In genomic region chr13:13536555-13536954, GRCm38 (mm10) we compare ENCODE assay signal across 26 mouse cellular contexts. TPM values are rescaled to one million over a fixed set of nuclear protein-coding genes. Genes with fewer than 3 reads are reported as not detected.
DNase-seq lines count a peak whose midpoint lies in the region; ATAC-seq and TF ChIP-seq lines count a peak whose summit lies in the region.
"Had no signal": no experiment of that assay in that cellular context is flagged by ENCODE, and none has a peak within 500 bp of the region (broad histone marks: within the 10 kb centered on the region; RNA-seq: fewer than 3 reads in every experiment).

No protein-coding gene starts in this region.

- H3K36me3 ChIP-seq in kidney, embryonic 15.5 days = no peaks in the 10 kb centered on the region
- H3K36me3 ChIP-seq: embryonic facial prominence, embryonic 13.5 days; embryonic facial prominence, embryonic 15.5 days; forebrain, embryonic 10.5 days; forebrain, embryonic 12.5 days; G1E had no signal

- no peaks in the 10 kb centered on the region for H3K9me3 ChIP-seq in kidney, embryonic 15.5 days (replicated peaks)
- H3K9me3 ChIP-seq: embryonic facial prominence, embryonic 13.5 days; embryonic facial prominence, embryonic 15.5 days; forebrain, embryonic 12.5 days; G1E had no signal

- TF ChIP-seq POLR2A in bone marrow macrophage, adult 2 months (IDR thresholded peaks at IDR 0.05; ENCODE audit: borderline replicate concordance, low read depth, low read length) = no peak

- 0 out of 2 replicates have a peak overlapping the region, but pooled peaks have one; percentile 9 for H3K27ac ChIP-seq in kidney, embryonic 15.5 days
- peak overlapping the region; percentile 62; the same call in 1 of the 2 replicates for H3K27ac ChIP-seq in bone marrow macrophage, adult 2 months (ENCODE audit: insufficient read depth, low read depth, low read length)
- H3K27ac ChIP-seq in layer of hippocampus, adult 2 months = no peak overlapping the region
- H3K27ac ChIP-seq: embryonic facial prominence, embryonic 13.5 days; embryonic facial prominence, embryonic 15.5 days; forebrain, embryonic 10.5 days; forebrain, embryonic 12.5 days had no signal

- H3K4me3 ChIP-seq in kidney, embryonic 15.5 days (replicated peaks) = no peak overlapping the region
- H3K4me3 ChIP-seq in bone marrow macrophage, adult 2 months (ENCODE audit: insufficient read depth, low read length) = no peak overlapping the region
- no peak overlapping the region for H3K4me3 ChIP-seq in layer of hippocampus, adult 2 months
- H3K4me3 ChIP-seq: embryonic facial prominence, embryonic 13.5 days; embryonic facial prominence, embryonic 15.5 days; erythroblast, embryonic 14.5 days; forebrain, embryonic 10.5 days; forebrain, embryonic 12.5 days had no signal

- no peak for ATAC-seq in kidney, embryonic 15.5 days (replicated peaks; ENCODE audit: low FRiP score)
- ATAC-seq: forebrain, embryonic 14.5 days; forebrain, embryonic 16.5 days; Patski had no signal

- no peak for TF ChIP-seq CTCF in bone marrow macrophage, adult 2 months (IDR thresholded peaks at IDR 0.05; ENCODE audit: low read depth, low read length)
- no peak for TF ChIP-seq CTCF in layer of hippocampus, adult 2 months (conservative IDR thresholded peaks at IDR 0.05)

- WGBS in kidney, embryonic 15.5 days = 81% methylated on average over 2 of the region's 2 CpGs

- H3K27me3 ChIP-seq in kidney, embryonic 15.5 days = no peaks in the 10 kb centered on the region
- H3K27me3 ChIP-seq: CH12.LX; embryonic facial prominence, embryonic 13.5 days; embryonic facial prominence, embryonic 15.5 days; forebrain, embryonic 12.5 days; Patski had no signal

- H3K9ac ChIP-seq in kidney, embryonic 15.5 days = no peak overlapping the region
- H3K9ac ChIP-seq: embryonic facial prominence, embryonic 13.5 days; embryonic facial prominence, embryonic 15.5 days; forebrain, embryonic 12.5 days had no signal

- peaks cover 18% of the 10 kb centered on the region for H3K4me1 ChIP-seq in kidney, embryonic 15.5 days
- H3K4me1 ChIP-seq in bone marrow macrophage, adult 2 months (ENCODE audit: control insufficient read depth, insufficient read depth, low read length) = peaks cover 49% of the 10 kb centered on the region
- H3K4me1 ChIP-seq: embryonic facial prominence, embryonic 13.5 days; embryonic facial prominence, embryonic 15.5 days had no signal

- DNase-seq in kidney, adult 9 months = no peak
- no peak for DNase-seq in left cerebral cortex, adult 9 months (ENCODE audit: low spot score in 2 of 2)
- DNase-seq in layer of hippocampus, adult 2 months (ENCODE audit: low spot score in 2 of 2) = no peak
- DNase-seq: adrenal gland, adult 8-10 months; adrenal gland, postnatal 14 days; adrenal gland, postnatal 36 days; B cell, adult 2 months; cerebellum, adult 11 months; cerebellum, adult 18-20 months; cerebellum, adult 8-10 months; cerebellum, adult 9-11 months; cerebellum, postnatal 14 days; cerebellum, postnatal 36 days; embryo, embryonic 11 days had no signal

- no peak overlapping the region for H3K4me2 ChIP-seq in kidney, embryonic 15.5 days
- H3K4me2 ChIP-seq: embryonic facial prominence, embryonic 13.5 days; embryonic facial prominence, embryonic 15.5 days; forebrain, embryonic 12.5 days had no signal

RNA-seq across cellular contexts. Expression of gene Lyst, which starts 53.6 kb away (rescaled TPM):
- polyA plus RNA-seq in kidney, embryonic 15.5 days (2015; fragmentation: Nextera tagmentation; extraction: Ambion mirVana) = 4.2 and 6.3 TPM in 2 replicates
- 45.9 and 46.5 TPM in 2 replicates for polyA plus RNA-seq in bone marrow macrophage, adult 2 months (2012; ENCODE audit: insufficient read depth, insufficient read length, missing spikeins)
- 100 to 1,000 TPM in 1 of 2 experiments, 10 to 100 TPM in 1; 96.3 to 107 TPM for total RNA-seq in layer of hippocampus, adult 2 months (2021)
